Mouse (Mus musculus) megakaryocyte, embryonic 14.5 days (primary cell): ENCODE results near the gene Amdhd1.

ENCODE experiments used
- FLI1 ChIP-seq: IDR thresholded peaks from 2 replicates; pipeline ENCODE4 v1.6.1; 2012; ENCODE audit warnings: low read length, inconsistent platforms, mixed read lengths
- GATA1 ChIP-seq: IDR thresholded peaks from 3 replicates; pipeline ENCODE4 v1.6.1; 2012; ENCODE audit warnings: mixed read lengths, low read length, inconsistent platforms, borderline replicate concordance

DNA sequence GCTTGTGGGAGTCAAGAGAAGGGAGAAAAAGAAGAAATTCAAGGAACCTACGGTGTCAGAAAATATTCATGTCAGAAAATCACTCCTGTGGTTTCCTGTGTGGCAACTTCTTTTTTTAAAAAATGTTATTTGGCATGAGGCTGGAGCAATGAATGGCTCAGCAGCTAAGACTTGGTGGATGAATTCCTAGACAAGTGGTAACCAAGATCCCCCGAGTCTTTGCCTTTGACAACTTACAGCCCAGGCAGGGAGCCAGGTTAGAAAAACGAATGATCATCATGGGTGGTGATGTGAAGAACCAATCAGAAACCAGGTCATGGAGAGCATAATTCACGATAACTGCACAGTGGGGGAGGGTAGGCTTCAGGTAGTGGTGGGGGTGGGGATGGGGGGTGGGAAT is 18.8 kb downstream of the Amdhd1 start:
- no peak for TF ChIP-seq GATA1
- TF ChIP-seq FLI1 = no peak
